Mouse (Mus musculus): ENCODE measurements around the gene Hnrnpm. TPM values are rescaled to one million over a fixed set of nuclear protein-coding genes. Genes with fewer than 3 reads are reported as not detected.
"Not testable (repeated sequence)": the region's sequence is repeated elsewhere in the genome, so short reads cannot be mapped to it uniquely, and the experiment has no call there.

Hnrnpm gene
- total RNA-seq, 4 experiments from 2014 or later = 131 to 157 (median 141) TPM

GRCm38 (mm10) chr17:33673837-33674236 is 12.8 kb downstream of the Hnrnpm start:
- DNase-seq (ENCODE audit: low spot score in 2 of 2) = no peak

DNA sequence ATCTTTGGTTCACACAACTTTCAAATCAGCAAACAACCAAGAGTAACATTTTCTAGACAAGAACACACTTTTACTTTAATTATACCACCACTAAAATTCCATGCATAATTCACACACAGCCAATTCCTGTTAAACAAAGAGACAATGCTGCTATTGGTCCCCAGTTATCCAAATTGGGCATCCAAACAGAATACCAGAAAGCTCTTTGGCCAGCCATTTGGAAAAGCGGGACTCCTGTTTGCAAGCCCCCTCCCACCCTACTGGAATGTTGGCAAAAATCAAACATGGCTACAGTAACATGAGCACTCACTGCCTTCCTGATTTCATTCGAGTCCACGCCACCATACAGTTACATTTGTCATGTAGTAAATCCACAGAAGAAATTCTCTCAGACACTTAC is 17.0 kb downstream of the Hnrnpm start:
- DNase-seq (ENCODE audit: low spot score in 2 of 2) = no peak

DNA sequence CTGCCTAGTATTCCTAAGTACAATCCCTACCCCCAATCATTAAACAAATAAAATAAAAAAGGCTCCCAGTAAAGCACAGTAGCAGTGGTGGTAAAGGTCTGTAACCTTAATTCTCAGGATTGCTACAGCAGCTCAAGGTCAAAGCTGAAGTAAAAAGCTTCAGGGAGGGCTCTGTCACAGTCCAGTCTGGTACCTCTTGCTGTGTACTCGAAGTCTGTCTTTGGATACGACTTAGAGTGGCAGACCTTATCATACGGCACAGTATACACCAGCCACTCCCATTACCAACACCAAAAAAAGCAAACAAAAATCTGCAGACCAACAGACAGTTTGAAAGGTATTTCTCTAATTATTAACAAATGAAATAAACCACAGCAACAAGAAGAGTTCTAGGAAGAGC is 19.8 kb downstream of the Hnrnpm start:
- DNase-seq (ENCODE audit: low spot score in 2 of 2) = no peak

GRCm38 (mm10) chr17:33649781-33650475 is 36.7 kb downstream of the Hnrnpm start:
- DNase-seq (ENCODE audit: low spot score in 2 of 2) = no peak

- no peak for DNase-seq (ENCODE audit: low spot score in 2 of 2)
Measured at GRCm38 (mm10) chr17:33645073-33645472, 41.6 kb downstream of the Hnrnpm start.

- peak in 1 of 2 experiments; percentile 1 for DNase-seq (ENCODE audit: low spot score in 2 of 2)
Measured at GRCm38 (mm10) chr17:33644068-33644467, 42.6 kb downstream of the Hnrnpm start.

- no peak for DNase-seq (ENCODE audit: low spot score in 2 of 2)
Measured at GRCm38 (mm10) chr17:33639743-33640142, 46.9 kb downstream of the Hnrnpm start.

DNA sequence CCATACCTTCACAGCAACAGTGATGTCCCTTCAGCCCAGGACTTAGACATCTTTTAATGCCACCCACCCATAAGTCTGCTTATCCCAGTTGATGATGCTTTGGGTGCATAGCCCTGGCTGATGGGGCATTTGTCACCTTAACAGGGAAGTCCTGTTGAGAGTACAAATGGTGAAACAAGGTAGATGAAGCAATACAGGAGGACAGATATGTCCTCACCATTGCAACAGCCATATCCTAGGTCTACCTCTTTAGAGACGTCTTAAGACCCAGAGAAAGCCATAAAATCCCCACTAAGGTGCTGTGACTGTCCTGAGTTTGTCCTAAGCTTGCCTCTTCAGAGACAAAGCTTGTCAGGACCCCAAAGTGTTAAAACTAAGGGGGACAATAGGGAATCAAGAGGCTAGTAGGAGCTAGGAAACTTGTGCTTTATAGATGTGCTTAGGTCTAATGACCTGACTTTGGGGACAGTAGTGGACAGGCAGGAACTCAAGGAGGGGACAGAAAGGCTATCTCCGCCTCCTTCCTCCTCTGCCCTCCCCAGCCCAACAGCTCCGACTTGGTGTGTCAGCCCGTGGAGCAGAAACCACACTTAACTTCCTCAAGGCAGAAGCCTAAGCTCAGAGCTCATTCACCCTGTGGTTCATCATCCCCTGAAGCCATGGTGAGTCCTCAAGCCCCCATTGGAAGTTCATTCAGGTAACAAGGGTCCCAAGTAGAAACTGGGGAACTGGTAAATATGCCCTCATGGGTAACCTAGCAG is 49.0 kb downstream of the Hnrnpm start, which contains the start of gene Pram1:
TSS of gene Pram1 (plus strand) at position 541 of the 761 bp plus-strand sequence.
- DNase-seq (ENCODE audit: low spot score in 2 of 2) = peak in 1 of 2 experiments; percentile 2

DNA sequence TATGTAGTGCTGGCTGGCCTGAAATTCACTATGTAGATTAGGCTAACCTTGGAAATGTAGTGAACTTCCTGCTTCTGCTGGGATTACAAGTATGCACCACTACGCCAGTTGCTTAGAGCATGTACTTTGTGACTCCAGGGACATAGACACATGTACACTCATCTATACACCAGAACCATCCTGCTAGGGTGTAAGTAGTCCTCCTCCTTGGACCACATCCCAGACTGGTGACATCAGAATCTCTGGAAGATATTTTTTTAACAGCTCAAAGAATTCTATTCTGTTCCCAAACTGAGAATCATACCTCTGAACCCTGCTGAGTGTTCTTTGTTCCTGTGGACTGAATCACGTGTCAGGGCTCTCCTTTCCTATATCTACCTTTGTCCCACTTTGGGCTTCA is 49.6 kb downstream of the Hnrnpm start:
- peak in 1 of 2 experiments; percentile 5 for DNase-seq (ENCODE audit: low spot score in 2 of 2)

DNA sequence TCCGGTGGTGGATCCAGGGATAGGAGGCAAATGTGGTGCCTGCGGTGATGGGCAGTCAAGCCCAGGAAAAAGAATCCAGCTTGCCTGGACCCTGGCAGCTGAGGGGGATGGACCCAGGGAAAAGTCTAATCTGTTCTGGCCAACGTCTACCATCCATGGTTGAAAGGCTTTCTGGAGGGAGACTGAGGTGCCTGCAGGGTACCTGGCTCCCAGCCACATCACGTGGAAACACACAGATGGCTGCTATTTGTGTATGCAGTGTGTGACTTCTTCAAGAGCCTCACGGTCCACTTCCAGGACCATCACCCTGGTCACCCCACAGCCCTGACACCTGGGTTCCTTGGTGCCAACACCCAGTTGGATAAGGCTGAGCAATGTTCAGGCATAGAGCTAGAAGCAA is 54.9 kb downstream of the Hnrnpm start:
- DNase-seq (ENCODE audit: low spot score in 2 of 2) = no peak

- DNase-seq (ENCODE audit: low spot score in 2 of 2) = no peak
Measured at GRCm38 (mm10) chr17:33631236-33631635, 55.4 kb downstream of the Hnrnpm start.

- no peak for DNase-seq (ENCODE audit: low spot score in 2 of 2)
Measured at GRCm38 (mm10) chr17:33630171-33630895, 56.3 kb downstream of the Hnrnpm start.

DNA sequence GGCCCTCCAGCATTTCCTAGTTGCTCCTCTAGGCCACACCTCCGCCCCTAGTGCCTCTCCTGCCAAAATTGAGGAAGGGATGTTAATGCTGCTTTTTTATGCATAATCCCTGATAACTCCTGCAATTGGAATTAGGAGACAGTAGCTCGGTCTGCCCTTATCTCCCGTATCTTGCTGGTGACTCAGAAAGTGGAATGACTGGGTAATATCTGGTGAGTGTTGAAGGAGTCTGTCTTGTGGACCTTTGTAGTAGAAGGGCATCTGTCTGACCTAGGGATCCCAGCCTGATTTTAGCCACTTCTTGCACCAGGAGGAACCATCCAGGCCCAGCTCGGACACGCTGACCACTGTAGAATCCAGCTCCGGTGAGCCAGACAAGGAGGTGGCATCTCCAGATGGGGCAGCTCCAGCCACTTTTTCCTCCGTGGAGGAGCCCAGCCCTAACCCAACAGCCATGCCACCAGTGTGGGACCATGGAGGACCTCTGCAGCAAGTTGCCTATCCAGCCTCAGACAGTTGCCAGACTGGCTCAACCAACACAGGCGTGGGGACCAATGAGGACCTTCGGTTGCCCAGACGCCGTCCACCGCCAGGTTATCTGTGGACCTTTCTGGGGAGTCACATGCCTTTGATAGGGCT is 57.1 kb downstream of the Hnrnpm start:
- DNase-seq (ENCODE audit: low spot score in 2 of 2) = no peak

- DNase-seq (ENCODE audit: low spot score in 2 of 2) = peak; percentile 84 to 88
Measured at GRCm38 (mm10) chr17:33628621-33629486, 57.8 kb downstream of the Hnrnpm start, which contains the start of gene Zfp414. Gene Zfp414, plus strand, starts transcription at chr17:33629090.

DNA sequence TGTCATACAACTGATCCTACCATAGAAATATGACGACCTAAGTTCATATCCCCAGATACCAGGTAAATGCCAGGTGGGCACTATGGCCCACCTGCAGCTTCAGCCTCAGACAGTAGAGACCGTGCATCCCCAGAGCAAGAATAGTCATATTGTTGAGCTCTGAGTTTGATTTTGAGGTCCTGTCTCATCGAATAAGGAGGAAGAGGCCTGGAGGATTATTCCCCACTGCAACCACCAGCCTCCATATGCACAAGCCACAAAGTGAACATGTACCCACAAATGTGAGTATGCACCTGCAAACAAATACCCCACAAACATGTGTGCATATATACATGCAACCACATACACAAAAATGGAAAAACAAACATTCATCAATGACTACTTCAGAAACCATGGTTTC is 59.4 kb downstream of the Hnrnpm start:
- DNase-seq (ENCODE audit: low spot score in 2 of 2) = no peak

DNA sequence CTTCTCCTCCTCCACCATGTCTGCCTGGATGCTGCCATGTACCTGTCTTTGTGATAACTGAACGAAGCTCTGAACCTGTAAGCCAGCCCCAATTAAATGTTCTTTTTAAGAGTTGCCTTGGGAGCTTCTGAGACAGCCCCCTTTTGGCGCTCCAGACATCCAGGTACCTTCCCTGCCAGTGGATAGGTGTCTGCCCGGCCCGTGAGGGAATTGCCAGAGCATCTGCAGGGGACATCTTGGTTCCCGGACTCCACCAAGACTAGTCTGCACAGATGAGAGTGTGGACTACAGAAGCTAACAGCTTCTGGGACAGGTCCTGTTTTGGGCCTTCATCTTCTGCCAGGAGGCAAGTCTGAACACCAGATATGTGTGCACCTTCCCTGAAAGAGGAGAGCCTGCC is 72.9 kb downstream of the Hnrnpm start:
- not testable (repeated sequence) for DNase-seq (ENCODE audit: low spot score in 2 of 2)

- no peak for DNase-seq (ENCODE audit: low spot score in 2 of 2)
Measured at GRCm38 (mm10) chr17:33610548-33610947, 76.1 kb downstream of the Hnrnpm start.

DNA sequence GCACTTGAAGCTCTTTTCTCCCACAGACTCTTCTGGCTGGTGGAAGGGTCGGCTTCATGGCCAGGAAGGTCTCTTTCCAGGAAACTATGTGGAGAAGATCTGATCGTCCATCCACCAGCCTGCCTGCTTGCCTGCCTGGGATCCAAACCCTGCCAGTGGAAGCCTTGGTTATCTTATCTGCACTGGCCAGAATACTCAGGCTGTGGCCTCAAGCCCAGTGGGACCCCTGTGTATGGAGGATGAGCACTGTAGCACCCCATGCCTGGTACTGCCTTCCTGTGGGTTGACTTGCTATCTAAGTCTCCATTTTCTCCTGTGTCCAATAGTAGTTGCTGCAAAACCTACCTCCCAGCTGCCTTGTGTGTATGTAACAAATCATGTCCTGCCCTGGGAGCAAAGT is 79.4 kb downstream of the Hnrnpm start:
- no peak for DNase-seq (ENCODE audit: low spot score in 2 of 2)

DNA sequence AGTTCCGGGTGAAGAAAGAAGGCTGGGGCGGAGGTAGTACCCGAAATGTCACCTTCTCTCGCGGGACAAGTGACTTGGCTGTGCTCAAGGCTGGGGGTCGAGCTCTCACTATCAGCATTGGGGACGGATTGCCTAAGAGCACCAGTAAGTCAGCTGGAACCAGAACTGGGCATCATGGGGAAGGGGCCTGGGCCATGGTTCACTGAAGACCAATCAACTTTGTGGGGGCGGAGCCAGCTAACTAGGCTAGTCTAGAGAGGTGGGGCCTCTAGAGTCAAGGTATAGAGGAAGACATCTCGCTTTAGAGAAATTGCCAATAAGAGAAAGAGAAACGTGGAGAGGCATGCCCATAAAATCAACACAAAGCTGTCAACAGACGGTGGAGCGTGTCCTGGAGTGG is 84.7 kb downstream of the Hnrnpm start:
- DNase-seq (ENCODE audit: low spot score in 2 of 2) = no peak

DNA sequence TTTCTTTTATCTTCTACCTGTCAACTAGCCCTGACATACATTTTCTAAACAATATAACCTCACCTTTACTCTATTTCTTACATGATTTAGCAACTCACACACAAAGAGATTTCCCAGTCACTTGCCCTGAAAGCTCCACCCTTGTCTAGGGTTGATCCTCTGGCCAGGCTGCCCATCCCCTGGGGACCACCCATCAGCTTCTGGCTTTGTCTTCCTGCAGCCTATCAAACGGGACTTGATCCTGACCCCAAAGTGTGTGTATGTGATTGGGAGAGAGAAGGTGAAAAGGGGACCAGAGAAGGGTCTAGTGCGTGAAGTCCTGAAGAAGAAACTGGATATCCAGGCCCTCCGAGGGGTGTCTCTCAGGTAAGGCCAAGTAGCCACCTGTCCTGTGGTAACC is 85.8 kb downstream of the Hnrnpm start:
- no peak for DNase-seq (ENCODE audit: low spot score in 2 of 2)

Data from layer of hippocampus, adult 8-10 months (tissue).